Mouse (Mus musculus) activated CD4-positive, CD25-positive, alpha-beta regulatory T cell (primary cell): ENCODE results near the gene Tmem179b. TPM values are rescaled to one million over a fixed set of nuclear protein-coding genes. Genes with fewer than 3 reads are reported as not detected.

Experiments
- polyA plus RNA-seq, 2 experiments: library from polyadenylated mRNA; unstranded; fragments of 100-300 nt; shearing (Covaris generic); gene quantifications; one replicate each; pipeline ENCODE4 v1.2.1; 2017

The Tmem179b gene
- 100 to 1,000 TPM; 176 to 213 TPM for polyA plus RNA-seq

GRCm38 (mm10) chr19:8774086-8774835, at the start of gene Tmem179b:
Gene Tmem179b (minus strand): TSS chr19:8774467.

GRCm38 (mm10) chr19:8819596-8820423, 45.5 kb upstream of the Tmem179b start, which contains the start of gene Hnrnpul2:
Gene Hnrnpul2 (plus strand): TSS chr19:8820010.

GRCm38 (mm10) chr19:8818801-8819595, 44.7 kb upstream of the Tmem179b start, which contains the start of gene Ttc9c:
Gene Ttc9c (minus strand): TSS chr19:8819333.

GRCm38 (mm10) chr19:8802130-8802821, 28.0 kb upstream of the Tmem179b start, which contains the start of gene Zbtb3:
Gene Zbtb3 (plus strand): TSS chr19:8802555.

GRCm38 (mm10) chr19:8798264-8798946, 24.1 kb upstream of the Tmem179b start, which contains the start of gene Polr2g:
Gene Polr2g (minus strand): TSS chr19:8798577.

GRCm38 (mm10) chr19:8786008-8786781, 11.9 kb upstream of the Tmem179b start, which contains the start of gene Taf6l:
Gene Taf6l (minus strand): TSS chr19:8786417.

DNA sequence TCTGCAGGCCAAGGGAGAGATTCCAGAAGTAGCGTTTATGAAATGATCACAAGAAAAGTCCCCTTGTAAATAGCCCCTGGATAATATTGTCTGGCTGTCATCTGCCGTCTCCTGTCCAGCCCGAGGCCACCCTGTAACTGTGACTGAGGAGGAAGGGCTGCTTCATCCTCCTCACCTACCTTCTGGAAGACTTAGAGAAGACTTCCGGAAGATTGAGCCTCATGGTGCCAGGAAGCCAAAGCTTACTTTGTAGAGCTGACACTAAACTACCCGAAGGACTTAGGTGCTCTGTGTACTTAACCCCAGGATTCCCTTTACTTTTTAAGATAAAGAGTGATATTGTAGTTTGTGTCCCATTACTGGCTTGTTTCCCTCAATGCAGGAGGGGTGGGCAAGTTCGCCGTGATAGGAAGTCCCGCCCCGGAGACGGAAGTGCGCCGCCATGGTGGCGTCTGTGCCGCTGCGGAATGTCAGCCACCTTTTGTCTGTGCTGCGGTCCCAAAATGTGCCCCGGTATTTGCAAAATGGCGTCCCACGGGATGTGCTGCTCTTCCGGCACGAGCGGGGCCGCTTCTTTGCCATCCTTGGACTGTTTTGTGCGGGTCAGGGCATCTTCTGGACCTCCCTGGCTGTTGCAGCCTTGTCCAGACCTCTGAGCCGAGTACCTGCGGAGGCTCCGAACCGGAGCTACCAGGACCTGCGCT, 3.5 kb downstream of the Tmem179b start, which contains the start of gene Tmem223:
TSS of gene Tmem223 (plus strand) at position 430 of the 704 bp plus-strand sequence.

GRCm38 (mm10) chr19:8756635-8757387, 17.5 kb downstream of the Tmem179b start, which contains the start of gene Nxf1:
Gene Nxf1 (plus strand): TSS chr19:8757073.

GRCm38 (mm10) chr19:8741243-8741869, 32.9 kb downstream of the Tmem179b start, which contains the start of gene Stx5a:
Gene Stx5a (plus strand): TSS chr19:8741413.

GRCm38 (mm10) chr19:8740603-8741002, 33.7 kb downstream of the Tmem179b start, which contains the start of gene 1700092M07Rik:
Gene 1700092M07Rik (plus strand): TSS chr19:8740718.

GRCm38 (mm10) chr19:8735389-8736159, 38.7 kb downstream of the Tmem179b start, which contains the start of gene Wdr74:
Gene Wdr74 (plus strand): TSS chr19:8735827.

GRCm38 (mm10) chr19:8722907-8723573, 51.2 kb downstream of the Tmem179b start, which contains the start of gene Slc3a2:
Gene Slc3a2 (minus strand): TSS chr19:8723369.

